Mouse (Mus musculus): ENCODE data around the gene C130032M10Rik. TPM values are rescaled to one million over a fixed set of nuclear protein-coding genes. Genes with fewer than 3 reads are reported as not detected.

Gene C130032M10Rik
- polyA plus RNA-seq, 1 experiment, result 0.06 TPM

DNA sequence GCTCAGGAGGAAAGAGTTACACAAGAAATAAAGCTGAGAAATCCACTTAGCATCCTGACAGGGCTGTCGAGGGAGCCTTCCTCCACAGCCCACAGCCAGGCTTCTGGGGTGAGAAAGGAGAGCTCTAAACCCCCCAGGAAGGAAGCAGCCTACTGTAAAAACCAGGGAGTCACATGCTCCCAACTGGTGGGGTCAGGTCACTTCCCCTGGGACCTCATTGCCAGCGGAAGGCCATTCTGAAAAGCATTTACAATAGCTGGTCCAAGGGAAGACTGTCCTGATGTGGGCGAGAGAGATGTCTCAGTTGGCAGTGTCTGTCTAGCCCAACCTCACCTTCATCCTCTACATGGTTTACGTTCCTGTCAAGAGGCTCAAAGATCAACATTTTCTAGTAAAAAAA is 33.0 kb downstream of the C130032M10Rik start:
- H3ac ChIP-seq (ENCODE audit: control insufficient read depth, insufficient read length), result no peak overlapping the region
- TF ChIP-seq MYOG (IDR thresholded peaks at IDR 0.05; ENCODE audit: control insufficient read depth in 1 of 3, insufficient read depth in 1 of 3, insufficient read length in 2 of 3, low read depth in 2 of 3) (no peak), POLR2AphosphoS2 (IDR thresholded peaks at IDR 0.05; ENCODE audit: insufficient read length, low read depth) (no peak), REST (IDR thresholded peaks at IDR 0.05; ENCODE audit: insufficient read depth, insufficient read length) (no peak), USF1 (IDR thresholded peaks at IDR 0.05; ENCODE audit: low read depth) (no peak), TCF12 (IDR thresholded peaks at IDR 0.05; ENCODE audit: insufficient read depth, poor library complexity, severe bottlenecking) (no peak), CEBPB (IDR thresholded peaks at IDR 0.05; ENCODE audit: insufficient read depth, poor library complexity, severe bottlenecking) (no peak), MAX (IDR thresholded peaks at IDR 0.05; ENCODE audit: low read depth) (no peak), TCF3 (IDR thresholded peaks at IDR 0.05; ENCODE audit: insufficient read length, low read depth) (no peak), MYOD1 (IDR thresholded peaks at IDR 0.05; ENCODE audit: control insufficient read depth in 1 of 3, insufficient read length in 2 of 3, low read depth in 2 of 3) (no peak), SRF (IDR thresholded peaks at IDR 0.05; ENCODE audit: control insufficient read depth, insufficient read length, low read depth) (no peak), E2F4 (IDR thresholded peaks at IDR 0.05; ENCODE audit: insufficient read depth) (no peak), POLR2A (IDR thresholded peaks at IDR 0.05; ENCODE audit: insufficient read length, low read depth) (no peak)
- H3K27me3 ChIP-seq (ENCODE audit: control insufficient read depth, insufficient read depth, insufficient read length), result no peaks in the 10 kb centered on the region
- H3K4me2 ChIP-seq (ENCODE audit: low read depth), result no peak overlapping the region
- H3K36me3 ChIP-seq (ENCODE audit: control insufficient read depth, insufficient read depth), result no peaks in the 10 kb centered on the region
- no peaks in the 10 kb centered on the region for H3K79me2 ChIP-seq (ENCODE audit: control insufficient read depth, insufficient read depth)
- H3K4me3 ChIP-seq, result no peak overlapping the region

DNA sequence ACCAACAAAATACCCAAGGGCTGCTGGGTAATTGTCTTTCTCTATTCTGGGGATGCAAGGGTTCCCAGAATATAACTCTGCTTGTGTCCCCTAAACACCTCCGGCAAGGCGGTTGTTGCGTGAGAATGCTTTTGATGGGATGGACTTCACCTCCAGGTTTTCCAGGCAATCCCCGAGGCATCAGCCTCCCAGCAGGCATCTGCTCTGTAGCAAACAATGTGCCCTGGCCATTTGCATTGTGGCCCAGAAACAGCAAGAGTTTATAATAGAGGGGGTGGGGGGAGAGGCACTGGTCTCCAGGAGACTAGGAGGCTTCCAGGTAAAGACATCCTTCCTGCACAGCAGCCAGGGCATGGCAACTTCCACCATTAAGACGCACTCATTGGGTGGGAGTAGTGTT is 33.6 kb downstream of the C130032M10Rik start:
- Histone ChIP-seq H3K4me2 (ENCODE audit: low read depth) (no peak overlapping the region), H3K4me3 (no peak overlapping the region), H3K36me3 (ENCODE audit: control insufficient read depth, insufficient read depth) (no peaks in the 10 kb centered on the region), H3K27me3 (ENCODE audit: control insufficient read depth, insufficient read depth, insufficient read length) (no peaks in the 10 kb centered on the region), H3K79me2 (ENCODE audit: control insufficient read depth, insufficient read depth) (no peaks in the 10 kb centered on the region), H3ac (ENCODE audit: control insufficient read depth, insufficient read length) (no peak overlapping the region)
- TF ChIP-seq SRF (IDR thresholded peaks at IDR 0.05; ENCODE audit: control insufficient read depth, insufficient read length, low read depth) (no peak), TCF12 (IDR thresholded peaks at IDR 0.05; ENCODE audit: insufficient read depth, poor library complexity, severe bottlenecking) (no peak), MYOD1 (IDR thresholded peaks at IDR 0.05; ENCODE audit: control insufficient read depth in 1 of 3, insufficient read length in 2 of 3, low read depth in 2 of 3) (no peak), USF1 (IDR thresholded peaks at IDR 0.05; ENCODE audit: low read depth) (no peak), POLR2A (IDR thresholded peaks at IDR 0.05; ENCODE audit: insufficient read length, low read depth) (no peak), MAX (IDR thresholded peaks at IDR 0.05; ENCODE audit: low read depth) (no peak), REST (IDR thresholded peaks at IDR 0.05; ENCODE audit: insufficient read depth, insufficient read length) (no peak), E2F4 (IDR thresholded peaks at IDR 0.05; ENCODE audit: insufficient read depth) (no peak), POLR2AphosphoS2 (IDR thresholded peaks at IDR 0.05; ENCODE audit: insufficient read length, low read depth) (no peak), TCF3 (IDR thresholded peaks at IDR 0.05; ENCODE audit: insufficient read length, low read depth) (no peak), MYOG (IDR thresholded peaks at IDR 0.05; ENCODE audit: control insufficient read depth in 1 of 3, insufficient read depth in 1 of 3, insufficient read length in 2 of 3, low read depth in 2 of 3) (no peak), CEBPB (IDR thresholded peaks at IDR 0.05; ENCODE audit: insufficient read depth, poor library complexity, severe bottlenecking) (no peak)

DNA sequence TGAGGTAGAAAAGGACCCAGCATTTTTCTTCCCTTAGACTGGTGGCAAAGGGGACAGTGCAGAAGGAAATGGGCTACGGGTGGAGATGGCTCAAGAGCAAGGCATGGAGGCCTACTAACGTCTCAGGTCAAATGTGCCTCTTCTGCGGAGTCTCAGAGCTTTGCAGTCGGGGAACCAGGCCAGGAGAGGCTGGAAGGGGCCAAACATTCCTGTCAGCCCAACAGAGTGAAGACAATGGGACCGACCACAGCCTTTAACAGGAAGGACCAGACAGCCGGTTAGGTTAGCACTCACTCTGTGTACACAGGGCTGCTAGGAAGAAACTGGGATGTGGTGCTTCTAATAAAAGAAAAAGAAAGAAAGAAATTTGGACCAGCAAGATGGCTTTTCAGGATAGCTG is 34.5 kb downstream of the C130032M10Rik start:
- no peak overlapping the region for H3K4me3 ChIP-seq
- no peak for TF ChIP-seq MYOG (IDR thresholded peaks at IDR 0.05; ENCODE audit: control insufficient read depth in 1 of 3, insufficient read depth in 1 of 3, insufficient read length in 2 of 3, low read depth in 2 of 3)
- TF ChIP-seq E2F4 (IDR thresholded peaks at IDR 0.05; ENCODE audit: insufficient read depth), result no peak
- no peak for TF ChIP-seq TCF3 (IDR thresholded peaks at IDR 0.05; ENCODE audit: insufficient read length, low read depth)
- TF ChIP-seq SRF (IDR thresholded peaks at IDR 0.05; ENCODE audit: control insufficient read depth, insufficient read length, low read depth), result no peak
- TF ChIP-seq TCF12 (IDR thresholded peaks at IDR 0.05; ENCODE audit: insufficient read depth, poor library complexity, severe bottlenecking), result no peak
- TF ChIP-seq POLR2AphosphoS2 (IDR thresholded peaks at IDR 0.05; ENCODE audit: insufficient read length, low read depth), result no peak
- TF ChIP-seq POLR2A (IDR thresholded peaks at IDR 0.05; ENCODE audit: insufficient read length, low read depth), result no peak
- no peak for TF ChIP-seq CEBPB (IDR thresholded peaks at IDR 0.05; ENCODE audit: insufficient read depth, poor library complexity, severe bottlenecking)
- no peak for TF ChIP-seq REST (IDR thresholded peaks at IDR 0.05; ENCODE audit: insufficient read depth, insufficient read length)
- no peak for TF ChIP-seq MYOD1 (IDR thresholded peaks at IDR 0.05; ENCODE audit: control insufficient read depth in 1 of 3, insufficient read length in 2 of 3, low read depth in 2 of 3)
- TF ChIP-seq MAX (IDR thresholded peaks at IDR 0.05; ENCODE audit: low read depth), result no peak
- no peak for TF ChIP-seq USF1 (IDR thresholded peaks at IDR 0.05; ENCODE audit: low read depth)
- no peaks in the 10 kb centered on the region for H3K79me2 ChIP-seq (ENCODE audit: control insufficient read depth, insufficient read depth)
- no peak overlapping the region for H3K4me2 ChIP-seq (ENCODE audit: low read depth)
- H3ac ChIP-seq (ENCODE audit: control insufficient read depth, insufficient read length), result no peak overlapping the region
- H3K27me3 ChIP-seq (ENCODE audit: control insufficient read depth, insufficient read depth, insufficient read length), result peaks cover under 1% of the 10 kb centered on the region
- H3K36me3 ChIP-seq (ENCODE audit: control insufficient read depth, insufficient read depth), result no peaks in the 10 kb centered on the region

DNA sequence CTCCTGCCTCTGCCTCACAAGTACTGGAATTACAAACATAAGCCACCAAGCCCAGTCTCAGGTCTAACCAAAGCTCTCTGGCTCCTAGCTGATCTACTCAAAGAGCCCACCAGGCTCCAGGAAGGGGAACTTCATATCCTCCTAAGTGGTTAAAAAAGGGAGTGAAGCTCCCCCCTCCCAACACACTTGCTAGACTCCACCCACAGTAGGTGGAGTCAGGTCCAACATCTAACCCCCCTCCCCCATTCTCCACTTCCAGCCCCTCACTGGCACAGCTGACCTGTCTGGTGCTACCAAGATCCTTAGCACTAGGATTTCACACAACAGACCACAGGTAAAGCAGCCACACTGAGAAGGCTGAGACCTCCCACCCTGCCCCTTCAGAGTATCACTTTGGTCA is 38.3 kb downstream of the C130032M10Rik start:
- H3K27me3 ChIP-seq (ENCODE audit: control insufficient read depth, insufficient read depth, insufficient read length), result peaks cover 20% of the 10 kb centered on the region
- H3K4me3 ChIP-seq, result no peak overlapping the region

More for the DNA sequence above, 38.3 kb downstream of the C130032M10Rik start:
- TF ChIP-seq USF1 (IDR thresholded peaks at IDR 0.05; ENCODE audit: low read depth) (no peak), MAX (IDR thresholded peaks at IDR 0.05; ENCODE audit: low read depth) (no peak), E2F4 (IDR thresholded peaks at IDR 0.05; ENCODE audit: insufficient read depth) (no peak), POLR2A (IDR thresholded peaks at IDR 0.05; ENCODE audit: insufficient read length, low read depth) (no peak), SRF (IDR thresholded peaks at IDR 0.05; ENCODE audit: control insufficient read depth, insufficient read length, low read depth) (no peak), MYOD1 (IDR thresholded peaks at IDR 0.05; ENCODE audit: control insufficient read depth in 1 of 3, insufficient read length in 2 of 3, low read depth in 2 of 3) (no peak), CEBPB (IDR thresholded peaks at IDR 0.05; ENCODE audit: insufficient read depth, poor library complexity, severe bottlenecking) (no peak), POLR2AphosphoS2 (IDR thresholded peaks at IDR 0.05; ENCODE audit: insufficient read length, low read depth) (no peak), TCF3 (IDR thresholded peaks at IDR 0.05; ENCODE audit: insufficient read length, low read depth) (no peak), REST (IDR thresholded peaks at IDR 0.05; ENCODE audit: insufficient read depth, insufficient read length) (no peak), MYOG (IDR thresholded peaks at IDR 0.05; ENCODE audit: control insufficient read depth in 1 of 3, insufficient read depth in 1 of 3, insufficient read length in 2 of 3, low read depth in 2 of 3) (no peak), TCF12 (IDR thresholded peaks at IDR 0.05; ENCODE audit: insufficient read depth, poor library complexity, severe bottlenecking) (no peak)
- Histone ChIP-seq H3K36me3 (ENCODE audit: control insufficient read depth, insufficient read depth) (no peaks in the 10 kb centered on the region), H3ac (ENCODE audit: control insufficient read depth, insufficient read length) (no peak overlapping the region), H3K4me2 (ENCODE audit: low read depth) (no peak overlapping the region), H3K79me2 (ENCODE audit: control insufficient read depth, insufficient read depth) (no peaks in the 10 kb centered on the region)

Measured in myocyte (in vitro differentiated cells).